Mouse (Mus musculus) neural tube, embryonic 11.5 days (tissue): ENCODE measurements around the gene Atp2a3. TPM values are rescaled to one million over a fixed set of nuclear protein-coding genes. Genes with fewer than 3 reads are reported as not detected.

Experiments used
- ATAC-seq: fragments of 200-750 bp; cut with Nextera tagmentation; 2 replicates; pipeline ENCODE4 v1.8.0; 2017; ENCODE audit warnings: moderate number of reproducible peaks, mild to moderate bottlenecking, moderate TSS enrichment, moderate library complexity; ENCODE audit not compliant: insufficient read depth, low FRiP score, low TSS enrichment
- DNase-seq: peaks from one replicate; pipeline ENCODE4 v3.0.0-alpha.2; 2015; ENCODE audit warnings: low spot score
- H3K27ac ChIP-seq: fragments of 300-500 bp; sonication (generic); 2 replicates; pipeline ENCODE4 v1.5.1; 2014; ENCODE audit warnings: low read depth, mild to moderate bottlenecking, low read length
- H3K27me3 ChIP-seq: fragments of 300-500 bp; sonication (generic); 2 replicates; pipeline ENCODE4 v1.6.1; 2014; ENCODE audit warnings: mild to moderate bottlenecking, low read length, mixed read lengths; ENCODE audit not compliant: control insufficient read depth, insufficient read depth
- H3K36me3 ChIP-seq: fragments of 300-500 bp; sonication (generic); 2 replicates; pipeline ENCODE4 v1.6.1; 2014; ENCODE audit warnings: mild to moderate bottlenecking, low read length, moderate library complexity, mixed read lengths; ENCODE audit not compliant: control insufficient read depth, insufficient read depth
- H3K4me1 ChIP-seq: fragments of 300-500 bp; sonication (generic); 2 replicates; pipeline ENCODE4 v1.6.1; 2014; ENCODE audit warnings: low read length, mixed read lengths; ENCODE audit not compliant: control insufficient read depth, insufficient read depth
- H3K4me2 ChIP-seq: fragments of 300-500 bp; sonication (generic); 2 replicates; pipeline ENCODE4 v1.6.1; 2014; ENCODE audit warnings: low read depth, mild to moderate bottlenecking, moderate library complexity
- H3K4me3 ChIP-seq: fragments of 300-500 bp; sonication (generic); 2 replicates; pipeline ENCODE4 v1.5.1; 2014; ENCODE audit warnings: low read depth, low read length
- H3K9ac ChIP-seq: fragments of 300-500 bp; sonication (generic); 2 replicates; pipeline ENCODE4 v1.6.1; 2014; ENCODE audit warnings: mild to moderate bottlenecking, low read length
- H3K9me3 ChIP-seq: fragments of 300-500 bp; sonication (generic); 2 replicates; pipeline ENCODE4 v1.6.1; 2016; ENCODE audit warnings: low read length; ENCODE audit not compliant: control insufficient read depth
- WGBS: fragments of 180-500 bp; shearing (Covaris S2); extraction: QIAGEN DNeasy Blood & Tissue Kit; methylation state at CpG from one replicate; pipeline ENCODE4 v1.1.7; 2014; 5-methylcytosine and 5-hydroxymethylcytosine counted together
- polyA plus RNA-seq: library from polyadenylated mRNA; unstranded; fragments of >200 nt; fragmentation: Nextera tagmentation; extraction: Ambion mirVana; gene quantifications from 2 replicates; pipeline ENCODE4 v1.2.1, GENCODE M21; 2014

The Atp2a3 gene
- polyA plus RNA-seq, 1 experiment from 2014 or later, result 2.2 TPM

DNA sequence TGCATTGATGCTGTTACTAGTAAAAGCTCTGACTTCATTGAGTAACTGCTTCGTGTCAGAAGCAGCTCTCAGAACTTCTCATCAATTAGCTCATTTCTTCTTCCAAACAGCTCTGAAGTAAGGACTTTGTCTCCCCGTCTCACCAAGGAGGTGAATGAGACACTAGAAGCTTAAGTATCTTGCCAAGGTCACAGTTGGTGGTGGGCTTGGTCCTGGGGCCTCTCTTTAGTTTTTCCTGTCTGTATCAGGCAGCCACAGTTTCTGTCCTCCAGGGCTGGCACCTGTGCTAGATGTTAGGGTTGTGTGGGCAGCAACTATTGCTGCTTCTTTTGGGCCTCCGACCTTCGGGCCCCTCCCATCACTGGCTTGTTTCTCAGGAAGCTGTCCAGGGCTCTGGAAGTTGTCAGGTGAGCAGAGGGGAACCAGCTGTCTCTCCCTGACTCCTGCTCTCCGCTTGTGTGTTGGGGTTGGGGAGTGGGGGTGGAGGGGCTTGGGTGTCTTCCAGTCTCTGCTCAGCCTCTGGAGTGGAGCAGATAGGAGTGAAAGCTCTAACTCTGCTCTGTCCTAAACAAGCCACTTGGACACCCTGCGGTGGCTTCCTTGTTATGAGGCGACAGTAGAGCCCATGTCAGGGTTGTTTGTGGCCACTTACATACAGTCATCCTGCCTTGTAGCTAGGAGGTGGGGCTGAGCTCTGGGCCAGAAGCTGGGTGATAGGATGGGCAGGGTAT is 2.3 kb downstream of the Atp2a3 start:
- Histone ChIP-seq H3K9me3 (no peaks in the 10 kb centered on the region), H3K4me1 (peaks cover 3% of the 10 kb centered on the region; the same call in 1 of the 2 replicates), H3K4me3 (no peak overlapping the region), H3K36me3 (no peaks in the 10 kb centered on the region), H3K9ac (no peak overlapping the region), H3K27me3 (peaks cover 36% of the 10 kb centered on the region), H3K4me2 (no peak overlapping the region), H3K27ac (no peak overlapping the region)
- DNase-seq (no peak), ATAC-seq (no peak)
- 48% methylated on average over 7 of the region's 7 CpGs for WGBS

DNA sequence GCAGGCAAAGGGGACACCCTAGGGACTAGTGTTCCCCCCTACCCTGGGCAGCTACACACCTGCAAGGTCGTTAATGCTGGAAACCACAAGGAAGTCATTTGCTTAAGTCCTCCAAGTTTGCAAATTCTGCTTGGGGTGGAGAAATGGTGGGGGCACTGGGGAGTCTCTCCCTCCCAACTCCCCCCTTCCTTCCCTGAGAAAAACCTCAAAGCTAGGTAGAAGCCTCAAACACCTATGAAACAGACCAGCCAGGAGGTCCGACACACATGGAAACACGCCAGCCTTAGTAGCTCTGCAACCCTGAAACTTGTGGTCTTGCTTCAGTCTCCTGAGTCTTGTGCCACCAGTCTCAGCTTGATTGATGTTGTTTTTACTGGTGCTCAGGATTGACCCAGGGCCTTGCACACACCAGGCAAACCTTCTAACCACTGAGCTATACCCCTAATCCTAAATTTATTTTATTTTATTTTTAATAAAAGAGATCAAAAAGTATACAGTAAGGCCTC is 2.9 kb downstream of the Atp2a3 start:
- H3K27ac ChIP-seq, result no peak overlapping the region
- H3K9ac ChIP-seq, result no peak overlapping the region
- WGBS, result 63% methylated on average over 3 of the region's 3 CpGs
- H3K4me3 ChIP-seq, result no peak overlapping the region
- H3K4me2 ChIP-seq, result no peak overlapping the region
- no peaks in the 10 kb centered on the region for H3K9me3 ChIP-seq
- H3K36me3 ChIP-seq, result no peaks in the 10 kb centered on the region
- peaks cover 3% of the 10 kb centered on the region; the same call in 1 of the 2 replicates for H3K4me1 ChIP-seq
- DNase-seq, result no peak
- H3K27me3 ChIP-seq, result peaks cover 36% of the 10 kb centered on the region
- no peak for ATAC-seq

- ATAC-seq (no peak), DNase-seq (no peak)
- Histone ChIP-seq H3K27me3 (no peaks in the 10 kb centered on the region), H3K36me3 (no peaks in the 10 kb centered on the region), H3K27ac (no peak overlapping the region), H3K9me3 (no peaks in the 10 kb centered on the region), H3K9ac (no peak overlapping the region), H3K4me1 (no peaks in the 10 kb centered on the region), H3K4me3 (no peak overlapping the region), H3K4me2 (no peak overlapping the region)
- WGBS, result 82% methylated on average over 13 of the region's 13 CpGs
Observed at GRCm38 (mm10) chr11:72974995-72975503, 14.1 kb downstream of the Atp2a3 start.

DNA sequence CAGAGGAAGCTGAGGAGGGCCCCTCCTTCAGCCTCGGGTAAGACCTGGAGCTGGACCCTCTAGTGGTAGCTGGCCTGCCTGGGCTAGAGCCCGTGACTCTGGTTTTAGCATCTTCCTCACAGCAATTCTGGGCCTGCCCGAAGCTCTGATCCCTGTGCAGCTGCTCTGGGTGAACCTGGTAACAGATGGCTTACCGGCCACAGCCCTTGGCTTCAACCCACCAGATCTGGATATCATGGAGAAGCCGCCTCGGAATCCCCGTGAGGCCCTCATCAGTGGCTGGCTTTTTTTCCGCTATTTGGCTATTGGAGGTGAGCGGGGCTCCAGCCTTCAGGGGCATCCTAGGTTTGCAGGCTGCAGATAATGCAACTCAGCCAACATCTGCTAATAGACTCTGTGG is 21.5 kb downstream of the Atp2a3 start:
- Histone ChIP-seq H3K4me1 (no peaks in the 10 kb centered on the region), H3K36me3 (no peaks in the 10 kb centered on the region), H3K27me3 (no peaks in the 10 kb centered on the region), H3K27ac (no peak overlapping the region), H3K4me3 (no peak overlapping the region), H3K9ac (no peak overlapping the region), H3K4me2 (no peak overlapping the region), H3K9me3 (no peaks in the 10 kb centered on the region)
- ATAC-seq, result no peak
- WGBS, result 82% methylated on average over 9 of the region's 9 CpGs
- DNase-seq, result no peak

- no peak for DNase-seq
- H3K9me3 ChIP-seq, result no peaks in the 10 kb centered on the region
- no peaks in the 10 kb centered on the region for H3K4me1 ChIP-seq
- WGBS, result 35% methylated on average over 5 of the region's 5 CpGs
- no peak for ATAC-seq
- no peaks in the 10 kb centered on the region for H3K36me3 ChIP-seq
- no peak overlapping the region for H3K4me2 ChIP-seq
- H3K4me3 ChIP-seq, result no peak overlapping the region
- H3K27ac ChIP-seq, result no peak overlapping the region
- H3K27me3 ChIP-seq, result no peaks in the 10 kb centered on the region
- no peak overlapping the region for H3K9ac ChIP-seq
Observed at GRCm38 (mm10) chr11:72983283-72983682, 22.3 kb downstream of the Atp2a3 start.

DNA sequence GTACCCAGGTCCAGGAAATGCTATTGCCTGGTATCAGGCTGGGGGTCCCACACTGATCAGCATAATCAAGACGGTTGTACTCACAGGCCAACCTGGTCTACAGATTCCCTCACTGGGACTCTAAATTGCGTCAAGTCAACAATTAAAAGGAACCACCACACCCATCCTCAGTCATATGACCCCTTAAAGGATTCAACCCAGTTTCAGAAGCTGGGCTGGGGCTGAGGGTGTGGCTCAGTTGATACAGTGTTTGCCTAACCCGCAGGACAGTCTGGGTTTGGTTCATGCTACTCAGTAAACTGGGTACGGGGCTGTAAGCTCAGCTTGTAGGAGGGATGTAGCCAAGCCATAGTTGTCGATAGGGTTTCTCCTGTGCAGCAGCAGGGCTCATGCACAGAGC is 25.8 kb downstream of the Atp2a3 start:
- WGBS, result 87% methylated on average over 5 of the region's 5 CpGs
- no peak overlapping the region for H3K4me3 ChIP-seq

DNA sequence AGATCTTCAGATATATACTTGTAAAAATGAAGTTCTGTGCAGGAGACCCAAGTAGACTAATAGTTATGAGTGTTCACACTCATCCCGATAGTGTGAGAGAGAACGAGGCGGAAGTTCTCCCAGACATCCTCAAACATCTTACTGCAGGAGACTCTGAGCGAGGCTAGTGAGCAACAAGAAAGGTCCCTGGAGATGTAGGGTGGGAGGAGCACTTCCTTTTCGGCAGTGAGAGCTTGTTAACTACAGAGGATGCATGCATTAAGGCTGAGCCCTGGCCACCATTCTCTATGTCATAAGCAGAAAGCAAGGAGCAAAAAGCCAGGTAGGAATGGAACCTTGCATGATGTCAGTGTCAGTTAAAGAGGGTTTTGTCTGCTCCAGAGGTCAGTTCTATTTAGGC is 26.3 kb downstream of the Atp2a3 start:
- no peaks in the 10 kb centered on the region for H3K9me3 ChIP-seq
- no peaks in the 10 kb centered on the region for H3K27me3 ChIP-seq
- no peak overlapping the region for H3K4me3 ChIP-seq
- no peak for ATAC-seq
- H3K36me3 ChIP-seq, result no peaks in the 10 kb centered on the region
- H3K9ac ChIP-seq, result no peak overlapping the region
- no peak for DNase-seq
- H3K4me1 ChIP-seq, result no peaks in the 10 kb centered on the region
- H3K4me2 ChIP-seq, result no peak overlapping the region
- WGBS, result 72% methylated on average over 5 of the region's 5 CpGs
- H3K27ac ChIP-seq, result no peak overlapping the region

More for the DNA sequence above, 25.8 kb downstream of the Atp2a3 start:
- Histone ChIP-seq H3K9me3 (no peaks in the 10 kb centered on the region), H3K4me1 (no peaks in the 10 kb centered on the region), H3K36me3 (no peaks in the 10 kb centered on the region), H3K27me3 (no peaks in the 10 kb centered on the region), H3K9ac (no peak overlapping the region), H3K4me2 (no peak overlapping the region), H3K27ac (no peak overlapping the region)
- no peak for DNase-seq
- ATAC-seq, result no peak

DNA sequence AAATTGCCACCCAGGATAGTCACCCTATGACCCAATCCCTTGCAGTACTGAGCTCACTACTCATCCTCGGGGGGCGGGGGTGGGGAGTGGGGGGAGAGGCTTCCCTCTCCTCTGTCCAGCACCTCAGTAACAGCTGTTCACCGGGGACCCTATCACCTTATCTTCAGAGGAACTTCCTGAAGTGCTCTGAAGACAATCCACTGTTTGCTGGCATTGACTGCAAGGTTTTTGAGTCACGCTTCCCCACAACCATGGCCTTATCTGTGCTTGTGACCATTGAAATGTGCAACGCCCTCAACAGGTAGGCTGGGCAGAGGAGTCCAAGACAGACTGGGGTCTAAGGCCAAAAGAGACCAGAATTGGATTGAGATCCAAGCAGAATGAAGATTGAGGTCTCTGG is 26.8 kb downstream of the Atp2a3 start:
- H3K9me3 ChIP-seq, result no peaks in the 10 kb centered on the region
- 83% methylated on average over 5 of the region's 5 CpGs for WGBS
- DNase-seq, result no peak
- no peaks in the 10 kb centered on the region for H3K4me1 ChIP-seq
- H3K27me3 ChIP-seq, result no peaks in the 10 kb centered on the region
- H3K36me3 ChIP-seq, result no peaks in the 10 kb centered on the region
- no peak overlapping the region for H3K9ac ChIP-seq
- no peak overlapping the region for H3K4me2 ChIP-seq
- H3K4me3 ChIP-seq, result no peak overlapping the region
- no peak overlapping the region for H3K27ac ChIP-seq
- no peak for ATAC-seq

DNA sequence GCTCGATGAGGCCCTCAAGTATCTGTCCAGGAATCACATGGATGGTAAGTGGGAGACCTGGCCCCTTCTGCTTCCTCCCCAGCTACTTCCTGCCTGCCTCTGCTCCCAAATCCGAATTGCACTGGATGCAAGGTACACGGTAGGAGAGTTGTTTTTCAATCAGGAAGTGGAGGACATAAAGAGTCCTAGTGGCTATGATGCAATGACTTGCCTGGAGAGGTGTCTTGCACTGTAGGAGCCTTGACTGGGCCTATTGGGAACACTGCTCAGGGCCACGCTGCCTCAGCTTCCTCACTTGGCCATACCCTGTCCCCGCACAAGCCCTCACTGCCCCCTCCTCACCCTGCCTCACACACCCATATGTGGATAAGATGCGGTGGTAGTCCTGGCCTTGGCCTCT is 28.1 kb downstream of the Atp2a3 start:
- ATAC-seq (no peak), DNase-seq (no peak)
- Histone ChIP-seq H3K9me3 (no peaks in the 10 kb centered on the region), H3K4me2 (no peak overlapping the region), H3K27ac (no peak overlapping the region), H3K9ac (no peak overlapping the region), H3K4me3 (no peak overlapping the region), H3K36me3 (no peaks in the 10 kb centered on the region), H3K27me3 (no peaks in the 10 kb centered on the region), H3K4me1 (no peaks in the 10 kb centered on the region)
- WGBS, result 85% methylated on average over 6 of the region's 6 CpGs
